Mouse (Mus musculus) E14TG2a.4 (cell line): ENCODE measurements around the gene Plaur.

Source experiments
- H3K27me3 ChIP-seq: 2 replicates; pipeline ENCODE4 v1.6.1; 2014; ENCODE audit warnings: low read length, control low read depth; ENCODE audit not compliant: insufficient read depth
- H3K36me3 ChIP-seq: 2 replicates; pipeline ENCODE4 v1.6.1; 2014; ENCODE audit warnings: low read length, control low read depth; ENCODE audit not compliant: insufficient read depth
- H3K4me1 ChIP-seq: replicated peaks from 2 replicates; pipeline ENCODE4 v1.6.1; 2014; ENCODE audit warnings: low read depth, low read length, control low read depth
- H3K4me3 ChIP-seq: replicated peaks from 2 replicates; pipeline ENCODE4 v1.5.1; 2014; ENCODE audit warnings: mild to moderate bottlenecking, low read length
- H3K9me3 ChIP-seq: 2 replicates; pipeline ENCODE4 v1.6.1; 2014; ENCODE audit warnings: low read length, control low read depth
- CTCF ChIP-seq: conservative IDR thresholded peaks from 2 replicates; pipeline ENCODE4 v1.5.1; 2014; ENCODE audit warnings: low read length
- NANOG ChIP-seq: IDR thresholded peaks from 2 replicates; pipeline ENCODE4 v1.6.1; 2014; ENCODE audit warnings: borderline replicate concordance, low read length, mixed read lengths
- POU5F1 ChIP-seq: IDR thresholded peaks from 2 replicates; pipeline ENCODE4 v1.6.1; 2014; ENCODE audit warnings: low read length, borderline replicate concordance

Gene Plaur

DNA sequence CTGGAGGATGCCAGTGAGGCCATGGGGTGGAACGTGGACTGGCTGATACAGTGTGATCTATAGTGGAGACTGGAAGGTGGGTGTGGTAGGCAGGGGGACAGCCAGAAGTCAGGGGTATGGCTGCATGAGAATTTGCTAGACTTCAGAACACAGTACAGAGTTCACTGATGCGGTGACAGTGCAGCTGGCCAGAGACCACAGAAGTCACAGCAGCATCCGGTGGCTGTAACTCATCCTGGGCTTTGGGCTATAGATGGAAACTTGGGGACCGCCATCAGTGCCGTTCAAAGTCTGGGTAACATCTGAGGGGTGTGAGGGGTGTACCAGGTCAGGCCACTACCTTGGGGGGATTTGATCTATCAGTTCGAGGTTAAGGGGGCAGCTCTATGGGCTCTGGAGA is 61.4 kb downstream of the Plaur start:
- peaks cover 13% of the 10 kb centered on the region for H3K36me3 ChIP-seq
- no peak for TF ChIP-seq NANOG
- TF ChIP-seq POU5F1 = no peak
- no peak for TF ChIP-seq CTCF
- H3K9me3 ChIP-seq = no peaks in the 10 kb centered on the region
- H3K4me3 ChIP-seq = no peak overlapping the region
- H3K27me3 ChIP-seq = peaks cover 4% of the 10 kb centered on the region; the same call in 1 of the 2 replicates
- H3K4me1 ChIP-seq = peaks cover 42% of the 10 kb centered on the region

DNA sequence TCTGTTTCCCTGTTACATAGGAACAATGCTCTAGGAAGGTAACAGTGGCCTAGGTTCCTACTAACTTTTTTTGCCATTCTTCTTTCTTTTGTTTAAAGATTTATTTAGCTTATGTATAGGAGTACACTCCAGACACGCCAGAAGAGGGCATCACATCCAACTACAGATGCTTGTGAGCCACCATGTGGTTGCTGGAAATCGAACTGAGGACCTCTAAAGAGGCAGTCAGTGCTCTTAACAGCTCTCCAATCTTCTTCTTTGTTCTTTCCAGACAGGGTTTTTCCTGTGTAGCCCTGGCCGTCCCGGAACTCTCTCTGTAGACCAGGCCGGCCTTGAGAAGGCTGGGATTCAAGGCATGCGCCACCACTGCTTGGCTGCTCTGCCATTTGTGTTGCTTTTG is 62.7 kb downstream of the Plaur start:
- TF ChIP-seq CTCF (no peak; the same call in 1 of the 2 replicates), NANOG (no peak)
- peaks cover 4% of the 10 kb centered on the region; the same call in 1 of the 2 replicates for H3K27me3 ChIP-seq
- peaks cover 13% of the 10 kb centered on the region for H3K36me3 ChIP-seq
- H3K9me3 ChIP-seq = no peaks in the 10 kb centered on the region
- peaks cover 43% of the 10 kb centered on the region for H3K4me1 ChIP-seq
- no peak overlapping the region for H3K4me3 ChIP-seq
